Comparison of ENCODE assay signal across 10 mouse cellular contexts in genomic region chr4:136189912-136190311, GRCm38 (mm10). TPM values are rescaled to one million over a fixed set of nuclear protein-coding genes. Genes with fewer than 3 reads are reported as not detected.
DNase-seq lines count a peak whose midpoint lies in the region; ATAC-seq lines count a peak whose summit lies in the region.
"Had no signal": no experiment of that assay in that cellular context is flagged by ENCODE, and none has a peak within 500 bp of the region (broad histone marks: within the 10 kb centered on the region; RNA-seq: fewer than 3 reads in every experiment).

No protein-coding gene starts in this region.

- no peaks in the 10 kb centered on the region for H3K9me3 ChIP-seq in liver, embryonic 16.5 days (replicated peaks; ENCODE audit: control insufficient read depth, low read length)
- H3K9me3 ChIP-seq in hindbrain, embryonic 13.5 days: no peaks in the 10 kb centered on the region
- H3K9me3 ChIP-seq: megakaryocyte, embryonic 14.5 days had no signal

- intact Hi-C loops in gastrocnemius, postnatal 36 days (cut with DNase I): no loop called here

- WGBS in liver, embryonic 16.5 days (ENCODE audit: insufficient replicate concordance): 28% methylated on average over 8 of the region's 8 CpGs
- 86% methylated on average over 8 of the region's 8 CpGs for WGBS in hindbrain, embryonic 13.5 days

- peaks cover 92% of the 10 kb centered on the region for H3K36me3 ChIP-seq in liver, embryonic 16.5 days (ENCODE audit: control insufficient read depth, insufficient read depth)
- H3K36me3 ChIP-seq in hindbrain, embryonic 13.5 days: peaks cover 4% of the 10 kb centered on the region; the same call in 1 of the 2 replicates

- peaks cover 59% of the 10 kb centered on the region for H3K4me1 ChIP-seq in liver, embryonic 16.5 days (ENCODE audit: control insufficient read depth, low read depth, low read length)
- H3K4me1 ChIP-seq in hindbrain, embryonic 13.5 days (replicated peaks): no peaks in the 10 kb centered on the region

- peak overlapping the region; percentile 70 for H3K4me2 ChIP-seq in liver, embryonic 16.5 days (ENCODE audit: low read depth, low read length)
- no peak overlapping the region for H3K4me2 ChIP-seq in hindbrain, embryonic 13.5 days

- H3K9ac ChIP-seq in liver, embryonic 16.5 days (ENCODE audit: low read depth, low read length): peak overlapping the region; percentile 74
- H3K9ac ChIP-seq in hindbrain, embryonic 13.5 days: no peak overlapping the region

- DNase-seq in CD4-positive, CD25-positive, alpha-beta regulatory T cell, adult 2 months (ENCODE audit: low read depth, low spot score): peak; percentile 79
- peak; percentile 87 for DNase-seq in c-Kit-negative CD71-positive TER-119-positive erythroid progenitor cells, embryonic 14.5 days (ENCODE audit: low read depth, low spot score)
- DNase-seq in spleen, postnatal 36 days (ENCODE audit: low spot score in 2 of 2): peak; percentile 79 to 84
- no peak for DNase-seq in right cerebral cortex, postnatal 14 days
- DNase-seq in gastrocnemius, postnatal 36 days: no peak
- DNase-seq: cerebellum, adult 2 months had no signal

- ATAC-seq in liver, embryonic 16.5 days (ENCODE audit: low read depth): peak; percentile 99
- ATAC-seq in hindbrain, embryonic 13.5 days (ENCODE audit: low FRiP score): no peak

- peak overlapping the region; percentile 88 for H3K27ac ChIP-seq in liver, embryonic 16.5 days (ENCODE audit: low read length)
- H3K27ac ChIP-seq in hindbrain, embryonic 13.5 days: no peak overlapping the region
- H3K27ac ChIP-seq: layer of hippocampus, adult 2 months had no signal

- H3K4me3 ChIP-seq in liver, embryonic 16.5 days (ENCODE audit: low read depth, low read length): peak overlapping the region; percentile 43
- no peak overlapping the region for H3K4me3 ChIP-seq in hindbrain, embryonic 13.5 days
- H3K4me3 ChIP-seq: layer of hippocampus, adult 2 months; megakaryocyte, embryonic 14.5 days had no signal

- no peaks in the 10 kb centered on the region for H3K27me3 ChIP-seq in liver, embryonic 16.5 days (ENCODE audit: control insufficient read depth, insufficient read depth, low read depth, low read length)
- H3K27me3 ChIP-seq in hindbrain, embryonic 13.5 days: no peaks in the 10 kb centered on the region
- H3K27me3 ChIP-seq: megakaryocyte, embryonic 14.5 days had no signal

RNA-seq across cellular contexts. Expression of gene Asap3, which starts 16.3 kb away (rescaled TPM):
- 2.2 and 3.0 TPM in 2 replicates for polyA plus RNA-seq in liver, embryonic 16.5 days (2015; fragmentation: Nextera tagmentation; extraction: Ambion mirVana)
- polyA plus RNA-seq in hindbrain, embryonic 13.5 days (2015; fragmentation: Nextera tagmentation; extraction: Ambion mirVana): 5.8 and 6.3 TPM in 2 replicates
- 1 to 10 TPM; 1.8 to 2.1 TPM for total RNA-seq in gastrocnemius, postnatal 36 days (2021)

RNA-seq across cellular contexts. Expression of gene E2f2, which starts 17.7 kb away (rescaled TPM):
- polyA plus RNA-seq in liver, embryonic 16.5 days (2015; fragmentation: Nextera tagmentation; extraction: Ambion mirVana): 83.5 and 93.6 TPM in 2 replicates
- 2.7 and 3.2 TPM in 2 replicates for polyA plus RNA-seq in hindbrain, embryonic 13.5 days (2015; fragmentation: Nextera tagmentation; extraction: Ambion mirVana)
- 1 to 10 TPM; 1.3 to 1.9 TPM for total RNA-seq in gastrocnemius, postnatal 36 days (2021)

RNA-seq across cellular contexts. Expression of gene Id3, which starts 46.6 kb away (rescaled TPM):
- polyA plus RNA-seq in liver, embryonic 16.5 days (2015; fragmentation: Nextera tagmentation; extraction: Ambion mirVana): 37.5 and 40.6 TPM in 2 replicates
- polyA plus RNA-seq in hindbrain, embryonic 13.5 days (2015; fragmentation: Nextera tagmentation; extraction: Ambion mirVana): 234 and 269 TPM in 2 replicates
- 10 to 100 TPM; 13.8 to 14.1 TPM for total RNA-seq in gastrocnemius, postnatal 36 days (2021)

RNA-seq across cellular contexts. Expression of gene Tcea3, which starts 57.6 kb away (rescaled TPM):
- polyA plus RNA-seq in liver, embryonic 16.5 days (2015; fragmentation: Nextera tagmentation; extraction: Ambion mirVana): 25.3 and 29.8 TPM in 2 replicates
- 2.2 and 2.4 TPM in 2 replicates for polyA plus RNA-seq in hindbrain, embryonic 13.5 days (2015; fragmentation: Nextera tagmentation; extraction: Ambion mirVana)
- total RNA-seq in gastrocnemius, postnatal 36 days (2021): 100 to 1,000 TPM; 272 to 347 TPM
- total RNA-seq: layer of hippocampus, adult 2 months had no signal

Comparison
In these comparisons a context has a peak if more than half of its experiments do, and no peak if none do; other contexts are left out.
1. DNase-seq: peak in CD4-positive, CD25-positive, alpha-beta regulatory T cell, adult 2 months (single experiment), c-Kit-negative CD71-positive TER-119-positive erythroid progenitor cells, embryonic 14.5 days (single experiment) and spleen, postnatal 36 days (2 of 2); none in right cerebral cortex, postnatal 14 days (single experiment) and gastrocnemius, postnatal 36 days (0 of 2).
2. RNA of gene E2f2, which starts 17.7 kb away (polyA plus RNA-seq): 83.5 to 93.6 TPM in liver, embryonic 16.5 days; 2.7 to 3.2 TPM in hindbrain, embryonic 13.5 days; every median in the first group is over 10 times any median in the second.